Mouse (Mus musculus): Measurements from ENCODE around the gene A930004D18Rik.

DNA sequence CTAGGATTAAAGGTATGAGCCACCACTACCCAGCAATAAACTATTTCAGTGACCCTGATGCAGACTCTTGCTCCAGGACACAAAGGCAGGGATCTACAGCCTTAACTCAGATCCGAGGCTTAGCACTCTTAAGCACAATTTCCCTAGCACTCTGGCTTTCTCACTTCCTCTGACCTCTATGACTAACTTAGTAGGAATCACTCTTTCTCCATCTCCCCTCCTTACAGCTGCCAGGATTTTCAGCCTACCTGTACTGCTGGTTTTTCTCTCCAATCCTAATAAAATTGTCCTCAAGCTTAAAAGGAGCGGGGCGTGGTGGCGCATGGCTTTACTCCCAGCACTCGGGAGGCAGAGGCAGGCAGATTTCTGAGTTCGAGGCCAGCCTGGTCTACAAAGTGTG, 20.2 kb downstream of the A930004D18Rik start:
- TF ChIP-seq CTCF (conservative IDR thresholded peaks at IDR 0.05; ENCODE audit: low read length) (no peak), POU5F1 (IDR thresholded peaks at IDR 0.05; ENCODE audit: borderline replicate concordance, low read length) (no peak), NANOG (IDR thresholded peaks at IDR 0.05; ENCODE audit: borderline replicate concordance, low read length) (no peak)
